Mouse (Mus musculus) liver, embryonic 12.5 days (tissue): Measurements from ENCODE around the gene Cd40. TPM values are rescaled to one million over a fixed set of nuclear protein-coding genes. Genes with fewer than 3 reads are reported as not detected.
A peak's percentile ranks its signal among the peaks of the same experiment; 100 is the strongest.

Experiments
- ATAC-seq: fragments of 200-750 bp; cut with Nextera tagmentation; 2 replicates; pipeline ENCODE4 v1.8.0; 2017; ENCODE audit warnings: moderate number of reproducible peaks, mild to moderate bottlenecking, moderate library complexity
- H3K27ac ChIP-seq: fragments of 300-500 bp; sonication (generic); 2 replicates; pipeline ENCODE4 v1.5.1; 2016; ENCODE audit warnings: mild to moderate bottlenecking
- H3K27me3 ChIP-seq: fragments of 300-500 bp; sonication (generic); replicated peaks from 2 replicates; pipeline ENCODE4 v1.6.1; 2016; ENCODE audit warnings: mild to moderate bottlenecking, moderate library complexity
- H3K36me3 ChIP-seq: fragments of 300-500 bp; sonication (generic); 2 replicates; pipeline ENCODE4 v1.6.1; 2016; ENCODE audit warnings: mild to moderate bottlenecking, moderate library complexity
- H3K4me1 ChIP-seq: fragments of 300-500 bp; sonication (generic); 2 replicates; pipeline ENCODE4 v1.6.1; 2016
- H3K4me2 ChIP-seq: fragments of 300-500 bp; sonication (generic); 2 replicates; pipeline ENCODE4 v1.6.1; 2016; ENCODE audit warnings: mild to moderate bottlenecking, moderate library complexity
- H3K4me3 ChIP-seq: fragments of 300-500 bp; sonication (generic); 2 replicates; pipeline ENCODE4 v1.5.1; 2016; ENCODE audit warnings: mild to moderate bottlenecking, moderate library complexity
- H3K9ac ChIP-seq: fragments of 300-500 bp; sonication (generic); 2 replicates; pipeline ENCODE4 v1.6.1; 2016; ENCODE audit warnings: mild to moderate bottlenecking, moderate library complexity
- H3K9me3 ChIP-seq: fragments of 300-500 bp; sonication (generic); replicated peaks from 2 replicates; pipeline ENCODE4 v1.6.1; 2016; ENCODE audit warnings: mild to moderate bottlenecking, moderate library complexity
- WGBS: fragments of 180-500 bp; shearing (Covaris S2); methylation state at CpG from one replicate; pipeline ENCODE4 v1.1.7; 2016; ENCODE audit not compliant: insufficient replicate concordance; 5-methylcytosine and 5-hydroxymethylcytosine counted together
- polyA plus RNA-seq: library from polyadenylated mRNA; unstranded; fragments of >200 nt; fragmentation: Nextera tagmentation; extraction: Ambion mirVana; gene quantifications from 2 replicates; pipeline ENCODE4 v1.2.1, GENCODE M21; 2016

Cd40 gene
- polyA plus RNA-seq, 1 experiment from 2014 or later: 3.9 TPM

DNA sequence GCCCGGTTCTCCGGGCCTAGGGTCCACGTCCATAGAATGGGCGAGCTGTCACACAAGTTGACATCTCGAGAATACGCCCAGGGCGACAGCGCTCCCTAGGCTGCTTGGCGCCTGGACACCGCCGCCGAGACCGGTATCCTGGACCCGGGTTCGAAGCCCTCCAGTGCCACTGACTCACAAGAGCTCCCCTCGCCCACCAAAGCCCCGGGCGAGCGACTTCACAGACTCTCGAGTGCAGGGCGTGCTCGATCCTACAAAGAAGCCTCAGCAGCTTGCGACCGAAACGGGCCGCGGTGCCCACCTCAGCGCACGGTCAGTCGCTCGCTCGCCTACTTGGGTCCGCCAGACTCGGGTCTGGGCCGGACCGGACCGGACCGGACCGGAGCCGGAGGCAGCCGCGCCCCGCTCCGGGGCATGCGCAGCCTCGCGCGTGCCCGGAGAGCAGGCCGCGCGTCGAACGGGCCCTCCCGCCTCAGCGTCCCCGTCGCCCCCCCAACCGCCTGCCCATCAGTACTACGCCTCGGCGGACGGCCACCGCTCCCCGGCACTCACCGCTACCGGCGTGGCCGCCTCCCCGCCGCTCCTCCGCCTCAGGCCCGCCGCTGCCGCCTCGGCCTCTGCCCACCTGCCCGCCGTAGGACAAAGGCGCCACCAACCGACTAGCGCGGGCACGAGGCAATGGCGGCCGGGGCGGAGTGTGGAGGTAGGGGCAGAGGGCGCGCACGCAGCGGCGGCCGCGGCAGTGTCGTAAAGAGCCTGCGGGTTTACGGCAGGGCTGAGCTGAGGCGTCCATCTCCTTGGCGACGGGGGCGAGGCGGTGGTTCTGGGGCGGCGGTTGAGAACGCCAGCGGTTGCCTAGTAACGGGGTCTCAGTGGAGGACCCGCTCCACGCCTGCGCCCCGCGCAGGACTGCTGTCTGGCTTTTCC lies 21.0 kb upstream of the Cd40 start, which contains the start of gene Ncoa5:
Ncoa5 (minus strand) TSS at position 737 of the 927 bp plus-strand sequence.
- no peaks in the 10 kb centered on the region for H3K9me3 ChIP-seq
- peaks cover 34% of the 10 kb centered on the region for H3K4me1 ChIP-seq
- peak within 1 kb of the TSS; percentile 92 for H3K9ac ChIP-seq
- peak within 1 kb of the TSS; percentile 89 for H3K4me2 ChIP-seq
- WGBS: 3% methylated on average over 94 of the region's 111 CpGs
- peak; percentile 94 for ATAC-seq
- peak within 1 kb of the TSS; percentile 80 for H3K27ac ChIP-seq
- 0 out of 2 replicates have a peak, but pooled peaks cover 3% of the 10 kb centered on the region for H3K36me3 ChIP-seq
- peak within 1 kb of the TSS; percentile 91 for H3K4me3 ChIP-seq
- peaks cover 4% of the 10 kb centered on the region; the same call in 1 of the 2 replicates for H3K27me3 ChIP-seq

DNA sequence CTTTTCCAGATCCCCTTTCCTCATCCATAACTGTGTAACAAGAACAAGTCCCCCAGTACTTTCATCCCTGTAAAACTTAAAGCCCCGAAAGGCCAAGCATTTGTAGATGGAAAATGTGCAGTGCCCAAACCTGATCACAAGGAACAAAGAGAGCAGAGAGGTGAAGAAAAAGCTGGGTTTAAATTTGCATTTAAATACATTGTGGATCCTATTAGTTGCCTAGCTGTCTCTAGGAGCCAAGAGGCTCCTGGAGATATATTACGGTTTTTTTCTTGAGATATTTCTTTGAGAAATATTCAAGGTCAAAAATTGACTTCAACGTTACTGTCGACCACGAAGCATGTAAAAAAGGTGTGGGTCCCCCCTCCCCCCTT lies 20.4 kb upstream of the Cd40 start:
- ATAC-seq: no peak
- H3K9me3 ChIP-seq: no peaks in the 10 kb centered on the region
- peak overlapping the region; percentile 89 for H3K4me2 ChIP-seq
- H3K4me1 ChIP-seq: peaks cover 34% of the 10 kb centered on the region
- 0 out of 2 replicates have a peak, but pooled peaks cover 3% of the 10 kb centered on the region for H3K36me3 ChIP-seq
- 61% methylated on average over 5 of the region's 5 CpGs for WGBS
- H3K4me3 ChIP-seq: peak overlapping the region; percentile 91
- 0 out of 2 replicates have a peak overlapping the region, but pooled peaks have one; percentile 92 for H3K9ac ChIP-seq
- H3K27me3 ChIP-seq: peaks cover 4% of the 10 kb centered on the region; the same call in 1 of the 2 replicates
- no peak overlapping the region for H3K27ac ChIP-seq

DNA sequence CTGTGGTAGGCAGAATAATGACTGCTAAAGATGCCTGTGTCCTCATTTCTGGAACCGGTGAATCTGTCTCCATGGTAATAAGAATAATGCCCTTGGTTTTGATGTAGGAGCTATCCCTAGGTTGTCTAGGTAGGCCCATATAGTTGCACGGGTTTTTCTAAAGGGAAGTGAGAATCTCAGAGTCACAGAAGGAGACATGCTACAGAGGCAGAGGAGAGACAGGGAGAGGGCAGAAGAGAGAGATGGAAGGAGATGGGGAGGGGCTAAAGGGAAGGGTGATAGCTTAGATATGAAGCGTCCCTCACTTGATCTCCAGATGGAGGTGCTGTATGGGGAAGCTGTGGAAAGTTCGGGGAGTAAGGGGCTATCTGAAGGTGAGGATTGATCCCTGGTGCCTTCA lies 18.0 kb upstream of the Cd40 start:
- H3K9me3 ChIP-seq: no peaks in the 10 kb centered on the region
- H3K27ac ChIP-seq: no peak overlapping the region
- H3K4me2 ChIP-seq: no peak overlapping the region
- peaks cover 30% of the 10 kb centered on the region for H3K4me1 ChIP-seq
- H3K36me3 ChIP-seq: no peaks in the 10 kb centered on the region
- ATAC-seq: no peak
- H3K27me3 ChIP-seq: peaks cover 17% of the 10 kb centered on the region; the same call in 1 of the 2 replicates
- no peak overlapping the region for H3K4me3 ChIP-seq
- H3K9ac ChIP-seq: no peak overlapping the region
- 40% methylated on average over 4 of the region's 4 CpGs for WGBS

DNA sequence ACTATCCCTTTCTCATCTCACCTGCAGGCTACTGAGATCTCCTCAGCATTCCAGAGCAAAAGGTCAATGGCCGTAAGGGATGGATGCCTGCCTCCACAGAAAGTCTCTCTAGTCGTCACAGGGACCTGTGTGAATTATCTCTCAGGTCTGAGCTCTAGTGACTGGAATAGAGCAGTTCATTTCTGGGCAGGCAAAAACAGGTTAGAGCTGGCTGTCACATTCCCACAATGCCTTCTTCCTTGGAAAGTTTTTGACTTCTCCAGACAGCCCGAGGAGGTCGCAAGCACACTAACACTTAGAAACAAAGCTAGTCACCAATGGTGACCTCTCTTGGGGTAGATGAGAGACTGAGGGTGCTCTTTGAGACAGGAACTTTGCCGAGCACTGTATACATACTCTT lies 13.3 kb upstream of the Cd40 start:
- Histone ChIP-seq H3K36me3 (no peaks in the 10 kb centered on the region), H3K27ac (no peak overlapping the region), H3K4me2 (no peak overlapping the region), H3K4me1 (peaks cover 6% of the 10 kb centered on the region; the same call in 1 of the 2 replicates), H3K4me3 (no peak overlapping the region), H3K9me3 (no peaks in the 10 kb centered on the region), H3K9ac (no peak overlapping the region), H3K27me3 (peaks cover 34% of the 10 kb centered on the region)
- WGBS: 62% methylated on average over 5 of the region's 5 CpGs
- ATAC-seq: no peak

DNA sequence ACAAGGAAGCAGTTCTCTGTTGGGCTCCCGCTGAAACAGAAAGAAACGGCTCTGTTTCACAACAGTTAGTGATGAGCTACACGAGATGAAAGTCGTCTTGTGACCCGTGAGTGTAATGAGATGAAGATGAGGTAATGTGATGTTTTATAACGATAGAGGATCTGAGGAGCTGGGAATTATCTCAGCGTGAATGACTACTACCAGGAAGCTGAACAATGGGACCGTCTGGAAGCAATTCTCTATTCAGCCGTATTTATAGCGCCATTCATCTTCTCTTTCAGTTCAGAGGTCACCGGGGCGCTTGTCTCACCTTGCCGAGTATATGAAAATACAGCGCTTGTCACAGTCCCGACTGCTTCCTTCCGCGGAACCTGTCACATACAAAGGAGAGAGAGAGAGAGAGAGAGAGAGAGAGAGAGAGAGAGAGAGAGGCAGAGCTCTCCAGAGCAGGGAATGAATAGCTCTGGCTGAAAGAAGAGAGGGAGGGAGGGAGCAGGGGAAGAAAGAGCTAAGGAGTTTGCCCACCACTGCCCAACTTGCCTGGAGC lies 12.3 kb upstream of the Cd40 start:
- no peak overlapping the region for H3K27ac ChIP-seq
- H3K4me1 ChIP-seq: peaks cover 6% of the 10 kb centered on the region; the same call in 1 of the 2 replicates
- 43% methylated on average over 17 of the region's 17 CpGs for WGBS
- no peak overlapping the region for H3K4me3 ChIP-seq
- H3K9ac ChIP-seq: no peak overlapping the region
- no peaks in the 10 kb centered on the region for H3K36me3 ChIP-seq
- ATAC-seq: no peak
- peaks cover 34% of the 10 kb centered on the region for H3K27me3 ChIP-seq
- H3K4me2 ChIP-seq: no peak overlapping the region
- H3K9me3 ChIP-seq: no peaks in the 10 kb centered on the region

DNA sequence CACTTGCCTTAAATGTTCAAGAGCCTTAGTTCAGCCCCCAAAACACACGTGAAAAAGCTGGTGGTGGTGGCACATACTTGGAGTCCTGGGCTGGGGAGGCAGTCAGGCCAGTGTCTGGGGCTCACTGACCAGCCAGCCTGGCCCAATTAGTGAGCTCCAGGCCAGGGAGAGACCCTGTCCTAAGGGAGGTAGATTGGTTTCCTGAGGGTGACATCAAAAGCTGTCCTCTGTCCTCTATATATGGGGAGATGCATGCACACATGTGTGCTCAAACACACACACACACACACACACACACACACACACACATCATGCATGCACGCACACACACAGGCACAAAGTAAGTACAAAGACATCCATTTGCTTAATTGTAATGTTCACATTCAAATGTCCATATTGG lies 11.7 kb upstream of the Cd40 start:
- ATAC-seq: no peak
- WGBS: 51% methylated on average over 2 of the region's 2 CpGs

DNA sequence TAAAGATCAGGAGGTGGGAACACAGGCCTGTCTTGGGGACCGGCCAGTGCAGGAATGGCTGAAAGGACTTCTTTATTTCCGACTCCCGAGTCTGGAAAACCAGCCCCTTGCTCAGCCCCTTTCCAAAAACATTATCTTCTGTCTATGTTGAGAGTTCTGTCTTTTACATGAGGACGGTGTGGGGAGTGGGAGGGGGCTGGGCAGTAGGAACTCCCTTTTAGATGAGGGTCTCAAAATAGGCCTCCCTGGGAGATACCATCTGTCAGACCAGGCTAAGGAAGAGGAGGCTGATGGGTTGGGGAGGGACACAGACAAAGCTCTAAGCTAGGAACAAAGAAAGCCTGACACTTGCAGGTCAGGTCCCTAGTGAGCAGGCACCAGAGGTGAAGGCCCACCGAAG lies 6.4 kb upstream of the Cd40 start:
- Histone ChIP-seq H3K4me2 (no peak overlapping the region), H3K9me3 (0 out of 2 replicates have a peak, but pooled peaks cover 3% of the 10 kb centered on the region), H3K4me3 (no peak overlapping the region), H3K4me1 (no peaks in the 10 kb centered on the region), H3K9ac (no peak overlapping the region), H3K27me3 (peaks cover 24% of the 10 kb centered on the region), H3K27ac (no peak overlapping the region), H3K36me3 (no peaks in the 10 kb centered on the region)
- WGBS: 60% methylated on average over 5 of the region's 5 CpGs
- no peak for ATAC-seq

More for the DNA sequence above, 11.7 kb upstream of the Cd40 start:
- Histone ChIP-seq H3K4me3 (no peak overlapping the region), H3K27ac (no peak overlapping the region), H3K4me1 (peaks cover 6% of the 10 kb centered on the region; the same call in 1 of the 2 replicates), H3K36me3 (no peaks in the 10 kb centered on the region), H3K9ac (no peak overlapping the region), H3K27me3 (peaks cover 32% of the 10 kb centered on the region), H3K4me2 (no peak overlapping the region), H3K9me3 (no peaks in the 10 kb centered on the region)

DNA sequence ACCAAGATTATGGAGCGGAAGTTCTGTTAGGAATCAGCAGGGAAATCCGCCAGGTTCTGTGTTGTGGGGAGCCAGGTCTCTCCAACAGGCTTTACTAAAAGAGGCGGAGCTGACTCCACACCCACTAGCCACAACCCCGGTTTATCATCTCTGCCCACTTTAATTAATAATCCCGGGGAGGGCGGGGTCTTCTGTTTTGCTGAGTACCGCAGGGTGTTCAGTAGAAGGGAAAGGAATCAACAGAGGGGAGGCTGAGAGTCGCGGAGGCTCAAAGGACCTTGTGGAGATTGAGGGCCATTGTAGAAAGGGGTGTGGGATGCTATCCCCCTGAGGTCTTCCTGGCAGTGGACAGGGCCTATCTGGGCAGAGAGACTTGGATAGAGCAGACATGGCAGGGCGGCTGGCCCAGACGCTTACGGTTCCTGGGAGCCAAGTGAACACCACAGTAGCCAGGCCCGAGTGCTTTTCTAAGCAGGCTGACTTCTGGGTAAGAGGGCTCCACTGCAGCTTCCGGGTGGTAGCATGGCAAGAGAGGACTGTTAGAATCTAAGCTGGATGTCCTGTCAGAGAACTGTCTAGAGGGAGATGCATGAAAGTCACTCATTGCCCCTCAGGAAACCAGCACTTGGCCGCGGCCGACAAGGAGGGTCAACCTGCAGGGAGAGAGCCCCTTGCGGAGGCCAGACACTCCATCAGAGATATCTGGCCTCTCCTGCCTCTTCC lies 4.4 kb upstream of the Cd40 start:
- 0 out of 2 replicates have a peak, but pooled peaks cover 3% of the 10 kb centered on the region for H3K9me3 ChIP-seq
- H3K4me1 ChIP-seq: 0 out of 2 replicates have a peak, but pooled peaks cover 10% of the 10 kb centered on the region
- WGBS: 61% methylated on average over 18 of the region's 18 CpGs
- H3K27ac ChIP-seq: no peak overlapping the region
- H3K4me2 ChIP-seq: no peak overlapping the region
- no peak for ATAC-seq
- H3K27me3 ChIP-seq: peaks cover 38% of the 10 kb centered on the region
- H3K9ac ChIP-seq: no peak overlapping the region
- H3K4me3 ChIP-seq: no peak overlapping the region
- H3K36me3 ChIP-seq: no peaks in the 10 kb centered on the region

DNA sequence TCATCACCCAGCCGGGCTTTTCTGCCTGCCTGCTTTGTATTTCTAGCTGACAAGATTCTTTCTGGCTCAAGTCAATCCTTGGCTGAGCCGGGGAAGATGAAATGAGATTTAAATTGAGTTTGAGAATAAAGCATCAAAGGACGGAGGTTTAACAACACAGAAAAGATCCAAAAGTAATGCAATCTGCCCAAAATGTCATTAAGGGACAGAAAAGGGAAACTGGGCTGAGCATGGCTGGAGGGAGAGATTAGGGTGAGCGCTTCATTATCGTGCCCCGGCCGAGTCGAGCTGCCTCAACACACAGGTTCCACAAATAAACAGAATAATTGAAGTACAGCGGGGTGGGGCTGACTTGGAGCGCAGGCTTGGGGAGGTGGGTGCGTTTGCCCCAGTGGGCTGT lies 3.9 kb upstream of the Cd40 start:
- H3K36me3 ChIP-seq: no peaks in the 10 kb centered on the region
- ATAC-seq: no peak
- no peak overlapping the region for H3K4me2 ChIP-seq
- H3K4me1 ChIP-seq: 0 out of 2 replicates have a peak, but pooled peaks cover 14% of the 10 kb centered on the region
- 37% methylated on average over 11 of the region's 11 CpGs for WGBS
- no peak overlapping the region for H3K27ac ChIP-seq
- H3K27me3 ChIP-seq: peaks cover 44% of the 10 kb centered on the region
- H3K9me3 ChIP-seq: 0 out of 2 replicates have a peak, but pooled peaks cover 3% of the 10 kb centered on the region
- no peak overlapping the region for H3K9ac ChIP-seq
- no peak overlapping the region for H3K4me3 ChIP-seq

DNA sequence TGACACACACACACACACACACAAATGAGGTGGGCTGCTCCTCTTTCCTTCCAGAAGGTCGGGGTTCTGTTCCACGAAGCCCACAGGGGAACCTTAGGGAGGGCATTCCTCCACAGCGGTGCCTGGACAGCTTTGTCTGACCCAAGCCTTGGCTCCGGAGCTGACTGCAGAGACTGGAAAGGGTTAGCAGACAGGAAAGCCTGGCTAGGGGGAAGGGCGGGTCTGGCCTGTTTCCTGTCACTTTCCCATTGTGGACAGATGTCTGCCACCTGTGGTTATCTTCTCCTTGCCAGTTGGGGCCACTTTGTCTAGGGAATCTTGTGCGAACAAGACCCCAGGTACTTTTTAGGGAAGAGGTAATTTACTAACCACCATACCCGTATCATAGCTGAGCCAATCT lies 478 bp downstream of the Cd40 start:
- H3K36me3 ChIP-seq: no peaks in the 10 kb centered on the region
- H3K4me1 ChIP-seq: 0 out of 2 replicates have a peak, but pooled peaks cover 14% of the 10 kb centered on the region
- peak overlapping the region; percentile 53 for H3K4me2 ChIP-seq
- WGBS: 3% methylated on average over 7 of the region's 7 CpGs
- peak overlapping the region; percentile 41 for H3K4me3 ChIP-seq
- 0 out of 2 replicates have a peak, but pooled peaks cover 3% of the 10 kb centered on the region for H3K9me3 ChIP-seq
- ATAC-seq: no peak
- H3K27ac ChIP-seq: no peak overlapping the region
- no peak overlapping the region for H3K9ac ChIP-seq
- peaks cover 45% of the 10 kb centered on the region for H3K27me3 ChIP-seq

DNA sequence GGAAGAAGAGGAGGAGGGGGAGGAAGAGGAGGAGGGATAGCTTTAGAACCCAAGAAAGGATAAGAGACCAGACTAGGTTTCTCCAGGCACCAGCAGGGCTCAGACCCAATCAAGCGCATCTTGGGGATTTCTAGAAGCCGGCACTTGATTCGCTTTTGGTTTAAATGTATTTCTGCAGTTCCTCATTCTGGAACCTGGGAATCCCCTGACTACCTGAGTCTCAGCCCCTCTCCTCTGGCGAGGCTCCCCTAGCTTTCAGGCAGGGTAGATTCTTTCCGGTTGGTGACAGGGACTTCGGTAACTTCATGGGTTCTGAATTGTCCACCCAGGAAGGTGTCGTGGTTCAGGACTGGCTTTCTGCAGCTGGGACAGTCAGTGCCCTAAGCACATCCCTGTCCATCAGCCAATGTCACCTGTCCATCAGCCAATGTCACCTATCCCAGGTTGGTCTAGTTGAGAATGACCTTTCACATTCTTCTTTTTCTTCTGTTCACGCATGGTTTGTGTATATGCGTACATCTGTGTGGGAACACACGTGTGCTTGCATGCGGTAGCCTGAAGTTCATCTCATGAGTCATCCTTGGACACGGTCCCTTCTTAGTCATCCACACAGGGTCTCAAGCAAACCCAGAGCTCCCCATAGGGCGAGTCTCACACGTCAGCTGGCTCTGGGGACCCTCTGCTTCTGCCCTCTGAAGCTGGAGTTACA lies 1.1 kb downstream of the Cd40 start:
- H3K4me3 ChIP-seq: peak overlapping the region; percentile 41
- H3K27me3 ChIP-seq: peaks cover 40% of the 10 kb centered on the region
- H3K36me3 ChIP-seq: no peaks in the 10 kb centered on the region
- no peak overlapping the region for H3K27ac ChIP-seq
- H3K4me2 ChIP-seq: peak overlapping the region; percentile 53
- no peak overlapping the region for H3K9ac ChIP-seq
- WGBS: 60% methylated on average over 14 of the region's 14 CpGs
- 0 out of 2 replicates have a peak, but pooled peaks cover 3% of the 10 kb centered on the region for H3K9me3 ChIP-seq
- ATAC-seq: no peak
- H3K4me1 ChIP-seq: 0 out of 2 replicates have a peak, but pooled peaks cover 14% of the 10 kb centered on the region
